Mouse (Mus musculus) B cell, adult 62 days (primary cell): ENCODE measurements around the gene Vmn2r97. TPM values are rescaled to one million over a fixed set of nuclear protein-coding genes. Genes with fewer than 3 reads are reported as not detected.

Source experiments
- total RNA-seq: library from RNA; stranded (reverse); gene quantifications from 4 replicates; pipeline ENCODE4 v1.2.4, GENCODE M21; 2023

Gene Vmn2r97
- 0.21 to 0.35 TPM in 2 of 4 replicates, not detected in the others for total RNA-seq

GRCm38 (mm10) chr17:18914000-18914399 is at the start of gene Vmn2r97:
Gene Vmn2r97, plus strand, starts transcription at chr17:18914300.

Other genes starting within 250 kb of the Vmn2r97 start
- not detected in 4 replicates for gene Vmn2r98, start 139.2 kb downstream of the Vmn2r97 start, total RNA-seq